Mouse (Mus musculus): Measurements from ENCODE around the gene B3gnt3.

DNA sequence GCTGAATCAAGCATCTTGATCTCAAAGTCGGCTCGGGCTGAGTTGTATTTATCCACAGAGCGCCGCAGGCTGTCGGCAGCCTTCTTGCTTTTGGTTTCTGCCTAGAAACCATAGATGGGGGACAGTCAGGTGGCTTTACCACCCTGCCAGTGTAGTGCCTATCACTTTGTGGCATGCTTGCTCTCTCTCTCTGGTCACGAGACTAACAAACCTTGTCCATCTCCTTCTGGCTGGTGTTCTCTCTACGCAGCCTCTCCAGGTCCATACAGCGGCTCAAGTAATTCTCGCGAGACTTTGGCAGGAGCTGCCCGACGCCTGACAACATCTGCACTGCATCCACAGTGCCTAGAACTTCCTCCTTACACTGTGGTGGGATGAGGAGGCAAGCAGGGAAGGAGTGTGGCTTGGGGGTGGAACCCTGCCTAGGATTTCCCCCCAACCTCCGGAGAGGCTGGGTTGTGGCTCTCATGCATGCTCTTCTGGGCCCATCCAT, 15.0 kb upstream of the B3gnt3 start:
- no peak for TF ChIP-seq CTCF (IDR thresholded peaks at IDR 0.05)
- no peak for TF ChIP-seq EP300 (IDR thresholded peaks at IDR 0.05; ENCODE audit: insufficient read depth, low read depth, low read length)
- no peak for TF ChIP-seq POLR2A (IDR thresholded peaks at IDR 0.05; ENCODE audit: insufficient read depth, low read depth, low read length)

All from heart, adult 2 months (tissue).